Mouse (Mus musculus) cerebellum, adult 9-10 months (tissue): ENCODE results near the gene Pex7.
"Not testable (repeated sequence)": the region's sequence is repeated elsewhere in the genome, so short reads cannot be mapped to it uniquely, and the experiment has no call there.

Experiments used
- DNase-seq: peaks from one replicate; pipeline ENCODE4 v3.0.0; 2022

Gene Pex7

GRCm38 (mm10) chr10:19933511-19934383 is 26.3 kb upstream of the Pex7 start:
- DNase-seq = peak; percentile 88

- peak; percentile 35 for DNase-seq
Measured at GRCm38 (mm10) chr10:19932986-19933385, 25.5 kb upstream of the Pex7 start.

GRCm38 (mm10) chr10:19928205-19928604 is 20.7 kb upstream of the Pex7 start:
- DNase-seq = no peak

GRCm38 (mm10) chr10:19926391-19926897 is 19.0 kb upstream of the Pex7 start:
- not testable (repeated sequence) for DNase-seq

- DNase-seq = no peak
Measured at GRCm38 (mm10) chr10:19924256-19924655, 16.8 kb upstream of the Pex7 start.

GRCm38 (mm10) chr10:19922410-19922809 is 14.9 kb upstream of the Pex7 start:
- DNase-seq = peak; percentile 100

GRCm38 (mm10) chr10:19915301-19915700 is 7.8 kb upstream of the Pex7 start:
- DNase-seq = peak; percentile 58

GRCm38 (mm10) chr10:19913806-19914205 is 6.3 kb upstream of the Pex7 start:
- no peak for DNase-seq

GRCm38 (mm10) chr10:19911583-19911982 is 4.1 kb upstream of the Pex7 start:
- DNase-seq = no peak

- DNase-seq = no peak
Measured at GRCm38 (mm10) chr10:19910516-19910915, 3.0 kb upstream of the Pex7 start.

GRCm38 (mm10) chr10:19908076-19908475 is 587 bp upstream of the Pex7 start:
- peak; percentile 36 for DNase-seq

GRCm38 (mm10) chr10:19904077-19904820 is 3.2 kb downstream of the Pex7 start:
- DNase-seq = peak; percentile 55

- DNase-seq = no peak
Measured at GRCm38 (mm10) chr10:19901992-19902391, 5.5 kb downstream of the Pex7 start.

- DNase-seq = no peak
Measured at GRCm38 (mm10) chr10:19900191-19900590, 7.3 kb downstream of the Pex7 start.

GRCm38 (mm10) chr10:19893976-19894375 is 13.5 kb downstream of the Pex7 start:
- peak; percentile 47 for DNase-seq

- DNase-seq = no peak
Measured at GRCm38 (mm10) chr10:19893146-19893545, 14.3 kb downstream of the Pex7 start.

- DNase-seq = no peak
Measured at GRCm38 (mm10) chr10:19891686-19892085, 15.8 kb downstream of the Pex7 start.

GRCm38 (mm10) chr10:19889908-19890307 is 17.6 kb downstream of the Pex7 start:
- DNase-seq = no peak

GRCm38 (mm10) chr10:19886249-19886648 is 21.2 kb downstream of the Pex7 start:
- no peak for DNase-seq

GRCm38 (mm10) chr10:19884409-19884808 is 23.1 kb downstream of the Pex7 start:
- DNase-seq = no peak

GRCm38 (mm10) chr10:19880437-19880836 is 27.1 kb downstream of the Pex7 start:
- no peak for DNase-seq

- DNase-seq = no peak
Measured at GRCm38 (mm10) chr10:19879161-19879560, 28.3 kb downstream of the Pex7 start.

- DNase-seq = no peak
Measured at GRCm38 (mm10) chr10:19877679-19878078, 29.8 kb downstream of the Pex7 start.

GRCm38 (mm10) chr10:19877257-19877656 is 30.2 kb downstream of the Pex7 start:
- DNase-seq = no peak
